Mouse (Mus musculus): Measurements from ENCODE around the gene D930048N14Rik. TPM values are rescaled to one million over a fixed set of nuclear protein-coding genes. Genes with fewer than 3 reads are reported as not detected.
"Not testable (repeated sequence)": the region's sequence is repeated elsewhere in the genome, so short reads cannot be mapped to it uniquely, and the experiment has no call there.

The D930048N14Rik gene
- polyA plus RNA-seq, 1 experiment: 0.22 TPM

- Histone ChIP-seq H3K4me3 (ENCODE audit: insufficient read depth, poor library complexity, severe bottlenecking) (no peak overlapping the region), H3K27me3 (ENCODE audit: control insufficient read depth, insufficient read depth, insufficient read length) (no peaks in the 10 kb centered on the region), H3ac (ENCODE audit: control insufficient read depth, insufficient read length, low read depth) (no peak overlapping the region), H3K79me2 (ENCODE audit: control insufficient read depth, insufficient read depth) (peaks cover 33% of the 10 kb centered on the region), H3K79me3 (ENCODE audit: low read depth) (peaks cover 2% of the 10 kb centered on the region), H3K36me3 (ENCODE audit: control insufficient read depth, insufficient read depth) (peaks cover 21% of the 10 kb centered on the region)
- peak; percentile 32 for TF ChIP-seq MYOD1 (IDR thresholded peaks at IDR 0.05; ENCODE audit: control insufficient read depth, insufficient read length, low read depth)
- no peak for TF ChIP-seq USF1 (IDR thresholded peaks at IDR 0.05; ENCODE audit: low read depth)
Observed at GRCm38 (mm10) chr11:51632130-51632753, 18.5 kb upstream of the D930048N14Rik start.

DNA sequence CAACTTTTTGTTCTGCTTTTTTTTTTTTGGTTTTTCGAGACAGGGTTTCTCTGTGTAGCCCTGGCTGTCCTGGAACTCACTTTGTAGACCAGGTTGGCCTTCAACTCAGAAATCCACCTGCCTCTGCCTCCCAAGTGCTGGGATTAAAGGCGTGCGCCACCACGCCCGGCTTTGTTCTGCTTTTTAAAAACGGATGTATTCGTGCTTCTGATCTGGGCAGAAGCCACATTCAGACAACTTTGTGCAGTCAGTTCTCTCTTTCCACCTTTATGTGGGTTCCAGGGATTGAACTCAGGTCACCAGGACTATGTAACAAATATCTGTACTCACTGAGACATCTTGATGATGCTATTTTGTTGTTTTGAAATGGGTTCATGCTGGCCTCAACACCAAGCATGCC is 17.6 kb upstream of the D930048N14Rik start:
- H3K79me2 ChIP-seq (ENCODE audit: control insufficient read depth, insufficient read depth): peaks cover 33% of the 10 kb centered on the region
- H3K36me3 ChIP-seq (ENCODE audit: control insufficient read depth, insufficient read depth): peaks cover 12% of the 10 kb centered on the region
- not testable (repeated sequence) for H3ac ChIP-seq (ENCODE audit: control insufficient read depth, insufficient read length, low read depth); H3K27me3 ChIP-seq (ENCODE audit: control insufficient read depth, insufficient read depth, insufficient read length); H3K4me3 ChIP-seq (ENCODE audit: insufficient read depth, poor library complexity, severe bottlenecking); H3K79me3 ChIP-seq (ENCODE audit: low read depth)

GRCm38 (mm10) chr11:51633721-51634120 is 17.0 kb upstream of the D930048N14Rik start:
- Histone ChIP-seq H3K36me3 (ENCODE audit: control insufficient read depth, insufficient read depth) (peaks cover 7% of the 10 kb centered on the region), H3K79me3 (ENCODE audit: low read depth) (peaks cover 2% of the 10 kb centered on the region), H3K79me2 (ENCODE audit: control insufficient read depth, insufficient read depth) (peaks cover 33% of the 10 kb centered on the region), H3K27me3 (ENCODE audit: control insufficient read depth, insufficient read depth, insufficient read length) (no peaks in the 10 kb centered on the region), H3ac (ENCODE audit: control insufficient read depth, insufficient read length, low read depth) (no peak overlapping the region), H3K4me3 (ENCODE audit: insufficient read depth, poor library complexity, severe bottlenecking) (no peak overlapping the region)
- TF ChIP-seq FOSL1 (IDR thresholded peaks at IDR 0.05; ENCODE audit: insufficient read depth, low read length, poor library complexity, severe bottlenecking): no peak
- no peak for TF ChIP-seq CEBPB (IDR thresholded peaks at IDR 0.05; ENCODE audit: low read depth)
- TF ChIP-seq MYOG (IDR thresholded peaks at IDR 0.05; ENCODE audit: control insufficient read depth, extremely low read depth, insufficient read length): no peak
- TF ChIP-seq MYOD1 (IDR thresholded peaks at IDR 0.05; ENCODE audit: control insufficient read depth, insufficient read length, low read depth): no peak
- TF ChIP-seq CTCF (IDR thresholded peaks at IDR 0.05; ENCODE audit: control insufficient read depth, insufficient read depth, insufficient read length): no peak
- no peak for TF ChIP-seq MAX (IDR thresholded peaks at IDR 0.05)
- no peak for TF ChIP-seq USF1 (IDR thresholded peaks at IDR 0.05; ENCODE audit: low read depth)

DNA sequence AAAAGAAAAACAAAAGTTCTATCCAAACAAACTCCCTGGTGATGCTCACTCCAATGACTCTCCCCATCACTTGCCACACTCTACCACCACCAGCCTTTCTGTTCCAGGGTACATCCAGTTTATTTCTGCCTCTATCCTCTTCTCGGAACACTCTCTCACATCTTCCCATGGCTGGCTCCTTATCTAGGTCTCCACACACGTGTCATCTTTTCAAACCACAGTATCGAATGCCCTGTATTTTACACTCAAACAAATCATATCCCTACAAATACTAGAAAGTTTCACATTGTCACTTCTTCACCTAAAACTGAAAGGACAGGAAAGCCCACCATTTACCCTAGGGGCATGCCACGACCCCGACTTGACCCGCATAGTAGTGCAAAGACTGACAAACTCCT is 15.6 kb upstream of the D930048N14Rik start:
- peaks cover 2% of the 10 kb centered on the region for H3K79me3 ChIP-seq (ENCODE audit: low read depth)
- H3K27me3 ChIP-seq (ENCODE audit: control insufficient read depth, insufficient read depth, insufficient read length): no peaks in the 10 kb centered on the region
- H3ac ChIP-seq (ENCODE audit: control insufficient read depth, insufficient read length, low read depth): peak overlapping the region; percentile 66
- no peaks in the 10 kb centered on the region for H3K36me3 ChIP-seq (ENCODE audit: control insufficient read depth, insufficient read depth)
- TF ChIP-seq FOSL1 (IDR thresholded peaks at IDR 0.05; ENCODE audit: insufficient read depth, low read length, poor library complexity, severe bottlenecking) (no peak), CEBPB (IDR thresholded peaks at IDR 0.05; ENCODE audit: low read depth) (no peak), USF1 (IDR thresholded peaks at IDR 0.05; ENCODE audit: low read depth) (no peak), MYOG (IDR thresholded peaks at IDR 0.05; ENCODE audit: control insufficient read depth, extremely low read depth, insufficient read length) (no peak), MAX (IDR thresholded peaks at IDR 0.05) (no peak)
- peak overlapping the region; percentile 59 for H3K4me3 ChIP-seq (ENCODE audit: insufficient read depth, poor library complexity, severe bottlenecking)
- H3K79me2 ChIP-seq (ENCODE audit: control insufficient read depth, insufficient read depth): peaks cover 31% of the 10 kb centered on the region

DNA sequence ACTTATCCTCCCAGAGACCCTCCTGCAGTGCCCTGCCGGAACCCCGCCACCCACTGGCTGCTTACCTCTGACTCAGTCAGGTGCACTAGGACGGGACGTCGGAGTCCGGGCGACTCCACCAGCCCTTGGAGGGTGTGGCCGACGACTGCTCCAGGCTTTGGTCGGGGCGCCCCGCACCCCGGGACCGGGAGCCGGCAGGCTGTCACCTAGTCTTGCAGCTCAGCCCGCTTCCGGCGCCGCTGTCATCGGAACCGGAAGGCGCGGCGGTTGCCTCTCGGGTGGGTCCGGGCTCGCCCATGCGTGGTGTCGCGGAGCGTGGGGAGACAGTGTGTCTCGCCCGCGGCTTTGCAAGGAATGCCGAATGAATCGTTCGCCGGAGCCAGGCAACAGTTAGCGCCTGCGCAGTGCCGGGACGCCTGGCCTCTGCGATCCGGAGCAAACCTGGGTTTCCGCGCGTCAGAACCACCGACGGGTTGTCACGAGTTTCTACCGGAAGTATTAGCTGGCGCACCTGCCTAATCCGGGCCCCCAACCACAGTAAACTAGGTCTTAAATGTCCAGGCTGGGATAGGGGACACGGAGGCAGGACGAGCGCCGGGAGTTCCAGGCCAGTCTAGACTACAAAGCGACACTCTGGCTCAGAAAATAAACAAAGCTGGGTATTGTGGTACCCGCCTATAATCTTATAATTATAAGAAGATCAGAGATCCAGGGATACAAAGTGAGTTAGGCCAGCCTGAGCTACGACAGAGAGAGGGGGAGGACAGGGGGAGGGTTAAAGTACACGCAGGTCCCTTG is 15.0 kb upstream of the D930048N14Rik start, which contains the start of gene Rmnd5b:
Gene Rmnd5b, minus strand, starts transcription at position 372 of the 798 bp plus-strand sequence.
- Histone ChIP-seq H3K36me3 (ENCODE audit: control insufficient read depth, insufficient read depth) (no peaks in the 10 kb centered on the region), H3K27me3 (ENCODE audit: control insufficient read depth, insufficient read depth, insufficient read length) (no peaks in the 10 kb centered on the region), H3K79me3 (ENCODE audit: low read depth) (peaks cover 2% of the 10 kb centered on the region), H3K4me3 (ENCODE audit: insufficient read depth, poor library complexity, severe bottlenecking) (peak within 1 kb of the TSS; percentile 59), H3ac (ENCODE audit: control insufficient read depth, insufficient read length, low read depth) (peak within 1 kb of the TSS; percentile 66), H3K79me2 (ENCODE audit: control insufficient read depth, insufficient read depth) (peaks cover 25% of the 10 kb centered on the region)
- TF ChIP-seq CEBPB (IDR thresholded peaks at IDR 0.05; ENCODE audit: low read depth) (no peak), CTCF (IDR thresholded peaks at IDR 0.05; ENCODE audit: control insufficient read depth, insufficient read depth, insufficient read length) (no peak), MYOG (IDR thresholded peaks at IDR 0.05; ENCODE audit: control insufficient read depth, extremely low read depth, insufficient read length) (no peak), FOSL1 (IDR thresholded peaks at IDR 0.05; ENCODE audit: insufficient read depth, low read length, poor library complexity, severe bottlenecking) (no peak), USF1 (IDR thresholded peaks at IDR 0.05; ENCODE audit: low read depth) (no peak), MAX (IDR thresholded peaks at IDR 0.05) (peak; percentile 73)

DNA sequence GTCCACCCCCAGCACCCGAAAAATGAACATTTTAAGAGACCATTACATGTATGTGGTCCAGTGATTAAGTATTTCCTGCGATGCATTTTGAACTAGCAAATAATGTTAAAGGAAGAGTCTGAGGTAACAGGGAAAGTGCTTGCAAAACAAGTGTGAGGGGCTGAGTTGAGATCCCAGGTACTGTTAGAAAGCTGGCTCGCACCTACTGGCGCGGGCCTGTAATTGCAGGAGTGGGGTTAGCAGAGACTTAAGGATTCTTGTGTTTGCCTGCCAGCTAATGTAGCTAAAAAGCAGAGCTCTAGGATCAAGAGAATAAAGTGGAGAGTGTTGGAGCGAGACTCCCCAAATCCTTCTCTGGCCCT is 14.4 kb upstream of the D930048N14Rik start:
- H3K36me3 ChIP-seq (ENCODE audit: control insufficient read depth, insufficient read depth): no peaks in the 10 kb centered on the region
- peak overlapping the region; percentile 59 for H3K4me3 ChIP-seq (ENCODE audit: insufficient read depth, poor library complexity, severe bottlenecking)
- H3K27me3 ChIP-seq (ENCODE audit: control insufficient read depth, insufficient read depth, insufficient read length): no peaks in the 10 kb centered on the region
- H3K79me3 ChIP-seq (ENCODE audit: low read depth): peaks cover under 1% of the 10 kb centered on the region
- peaks cover 20% of the 10 kb centered on the region for H3K79me2 ChIP-seq (ENCODE audit: control insufficient read depth, insufficient read depth)
- peak overlapping the region; percentile 66 for H3ac ChIP-seq (ENCODE audit: control insufficient read depth, insufficient read length, low read depth)
- TF ChIP-seq CEBPB (IDR thresholded peaks at IDR 0.05; ENCODE audit: low read depth) (peak; percentile 10), MAX (IDR thresholded peaks at IDR 0.05) (no peak), USF1 (IDR thresholded peaks at IDR 0.05; ENCODE audit: low read depth) (no peak), CTCF (IDR thresholded peaks at IDR 0.05; ENCODE audit: control insufficient read depth, insufficient read depth, insufficient read length) (peak; percentile 21)
